Mouse (Mus musculus): ENCODE results near the gene Tnfsf13. TPM values are rescaled to one million over a fixed set of nuclear protein-coding genes. Genes with fewer than 3 reads are reported as not detected.

Gene Tnfsf13
- polyA plus RNA-seq, 1 experiment from 2014 or later = 0.66 TPM

GRCm38 (mm10) chr11:69715482-69715881 lies 29.9 kb upstream of the Tnfsf13 start:
- Histone ChIP-seq H3K27me3 (ENCODE audit: insufficient read depth, low read length) (no peaks in the 10 kb centered on the region), H3K27ac (ENCODE audit: low read length) (peak overlapping the region; percentile 92), H3K36me3 (ENCODE audit: insufficient read depth, low read length) (no peaks in the 10 kb centered on the region), H3K4me2 (replicated peaks; ENCODE audit: low read depth, low read length) (no peak overlapping the region), H3K4me3 (ENCODE audit: low read length) (no peak overlapping the region), H3K4me1 (ENCODE audit: insufficient read depth, low read length) (peaks cover 24% of the 10 kb centered on the region), H3K9me3 (ENCODE audit: low read length) (peaks cover 3% of the 10 kb centered on the region), H3K9ac (replicated peaks; ENCODE audit: low read length) (no peak overlapping the region)
- ATAC-seq (ENCODE audit: low FRiP score, low TSS enrichment) = no peak
- 52% methylated on average over 9 of the region's 9 CpGs for WGBS

- WGBS = 33% methylated on average over 18 of the region's 18 CpGs
- Histone ChIP-seq H3K4me2 (replicated peaks; ENCODE audit: low read depth, low read length) (peak overlapping the region; percentile 37), H3K9ac (replicated peaks; ENCODE audit: low read length) (no peak overlapping the region), H3K36me3 (ENCODE audit: insufficient read depth, low read length) (no peaks in the 10 kb centered on the region), H3K4me3 (ENCODE audit: low read length) (0 out of 2 replicates have a peak overlapping the region, but pooled peaks have one; percentile 10), H3K4me1 (ENCODE audit: insufficient read depth, low read length) (peaks cover 24% of the 10 kb centered on the region), H3K9me3 (ENCODE audit: low read length) (peaks cover 3% of the 10 kb centered on the region), H3K27ac (ENCODE audit: low read length) (peak overlapping the region; percentile 92), H3K27me3 (ENCODE audit: insufficient read depth, low read length) (no peaks in the 10 kb centered on the region)
- peak; percentile 63; the same call in 1 of the 2 replicates for ATAC-seq (ENCODE audit: low FRiP score, low TSS enrichment)
Observed at GRCm38 (mm10) chr11:69714636-69715329, 29.2 kb upstream of the Tnfsf13 start.

GRCm38 (mm10) chr11:69712954-69713672 lies 27.5 kb upstream of the Tnfsf13 start:
- Histone ChIP-seq H3K4me1 (ENCODE audit: insufficient read depth, low read length) (peaks cover 19% of the 10 kb centered on the region), H3K27ac (ENCODE audit: low read length) (peak overlapping the region; percentile 72), H3K4me2 (replicated peaks; ENCODE audit: low read depth, low read length) (peak overlapping the region; percentile 16; the same call in 1 of the 2 replicates), H3K9me3 (ENCODE audit: low read length) (peaks cover 3% of the 10 kb centered on the region), H3K9ac (replicated peaks; ENCODE audit: low read length) (no peak overlapping the region), H3K4me3 (ENCODE audit: low read length) (no peak overlapping the region), H3K27me3 (ENCODE audit: insufficient read depth, low read length) (no peaks in the 10 kb centered on the region), H3K36me3 (ENCODE audit: insufficient read depth, low read length) (no peaks in the 10 kb centered on the region)
- WGBS = 54% methylated on average over 20 of the region's 20 CpGs
- ATAC-seq (ENCODE audit: low FRiP score, low TSS enrichment) = peak; percentile 67

GRCm38 (mm10) chr11:69711082-69711481 lies 25.5 kb upstream of the Tnfsf13 start:
- H3K4me2 ChIP-seq (replicated peaks; ENCODE audit: low read depth, low read length) = no peak overlapping the region
- ATAC-seq (ENCODE audit: low FRiP score, low TSS enrichment) = no peak
- WGBS = 74% methylated on average over 2 of the region's 2 CpGs

DNA sequence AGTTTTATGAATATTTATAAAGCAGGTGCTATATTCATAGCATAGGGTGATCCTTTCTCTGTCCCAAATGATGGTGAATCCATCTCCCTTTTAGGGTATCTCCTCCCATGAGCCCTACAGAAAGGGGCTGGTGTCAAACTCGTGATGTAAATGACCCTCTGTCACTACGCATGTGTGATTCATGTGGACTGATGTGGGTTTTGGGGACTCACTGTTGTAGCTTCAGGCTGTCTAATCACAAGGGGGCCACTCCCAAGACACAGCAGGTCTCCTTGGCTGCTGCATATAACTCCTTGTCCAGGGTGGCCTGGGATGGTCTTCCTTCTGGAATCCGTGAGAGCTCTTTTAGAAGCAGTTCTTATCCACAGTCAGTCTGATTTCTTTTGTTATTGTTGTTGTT lies 24.9 kb upstream of the Tnfsf13 start:
- no peak overlapping the region for H3K9ac ChIP-seq (replicated peaks; ENCODE audit: low read length)
- H3K36me3 ChIP-seq (ENCODE audit: insufficient read depth, low read length) = no peaks in the 10 kb centered on the region
- H3K27me3 ChIP-seq (ENCODE audit: insufficient read depth, low read length) = no peaks in the 10 kb centered on the region
- H3K4me1 ChIP-seq (ENCODE audit: insufficient read depth, low read length) = peaks cover 10% of the 10 kb centered on the region
- H3K4me2 ChIP-seq (replicated peaks; ENCODE audit: low read depth, low read length) = no peak overlapping the region
- ATAC-seq (ENCODE audit: low FRiP score, low TSS enrichment) = no peak
- H3K9me3 ChIP-seq (ENCODE audit: low read length) = peaks cover 2% of the 10 kb centered on the region
- 68% methylated on average over 3 of the region's 3 CpGs for WGBS
- H3K4me3 ChIP-seq (ENCODE audit: low read length) = no peak overlapping the region
- H3K27ac ChIP-seq (ENCODE audit: low read length) = no peak overlapping the region

More at GRCm38 (mm10) chr11:69711082-69711481, 25.5 kb upstream of the Tnfsf13 start:
- H3K27me3 ChIP-seq (ENCODE audit: insufficient read depth, low read length) = no peaks in the 10 kb centered on the region
- H3K9me3 ChIP-seq (ENCODE audit: low read length) = peaks cover 3% of the 10 kb centered on the region
- peaks cover 16% of the 10 kb centered on the region for H3K4me1 ChIP-seq (ENCODE audit: insufficient read depth, low read length)
- H3K4me3 ChIP-seq (ENCODE audit: low read length) = no peak overlapping the region
- H3K9ac ChIP-seq (replicated peaks; ENCODE audit: low read length) = no peak overlapping the region
- no peak overlapping the region for H3K27ac ChIP-seq (ENCODE audit: low read length)
- no peaks in the 10 kb centered on the region for H3K36me3 ChIP-seq (ENCODE audit: insufficient read depth, low read length)

- ATAC-seq (ENCODE audit: low FRiP score, low TSS enrichment) = no peak
- Histone ChIP-seq H3K9ac (replicated peaks; ENCODE audit: low read length) (no peak overlapping the region), H3K9me3 (ENCODE audit: low read length) (no peaks in the 10 kb centered on the region), H3K27ac (ENCODE audit: low read length) (no peak overlapping the region; the same call in 1 of the 2 replicates), H3K27me3 (ENCODE audit: insufficient read depth, low read length) (no peaks in the 10 kb centered on the region), H3K4me2 (replicated peaks; ENCODE audit: low read depth, low read length) (no peak overlapping the region), H3K36me3 (ENCODE audit: insufficient read depth, low read length) (no peaks in the 10 kb centered on the region), H3K4me1 (ENCODE audit: insufficient read depth, low read length) (peaks cover 3% of the 10 kb centered on the region), H3K4me3 (ENCODE audit: low read length) (no peak overlapping the region)
- WGBS = 60% methylated on average over 11 of the region's 11 CpGs
Observed at GRCm38 (mm10) chr11:69709554-69710446, 24.2 kb upstream of the Tnfsf13 start.

- Histone ChIP-seq H3K9me3 (ENCODE audit: low read length) (no peaks in the 10 kb centered on the region), H3K4me2 (replicated peaks; ENCODE audit: low read depth, low read length) (no peak overlapping the region), H3K4me3 (ENCODE audit: low read length) (no peak overlapping the region), H3K36me3 (ENCODE audit: insufficient read depth, low read length) (no peaks in the 10 kb centered on the region), H3K27me3 (ENCODE audit: insufficient read depth, low read length) (no peaks in the 10 kb centered on the region), H3K4me1 (ENCODE audit: insufficient read depth, low read length) (no peaks in the 10 kb centered on the region), H3K9ac (replicated peaks; ENCODE audit: low read length) (no peak overlapping the region), H3K27ac (ENCODE audit: low read length) (no peak overlapping the region)
- no peak for ATAC-seq (ENCODE audit: low FRiP score, low TSS enrichment)
- 60% methylated on average over 3 of the region's 3 CpGs for WGBS
Observed at GRCm38 (mm10) chr11:69708614-69709265, 23.2 kb upstream of the Tnfsf13 start.

GRCm38 (mm10) chr11:69707873-69708381 lies 22.3 kb upstream of the Tnfsf13 start:
- Histone ChIP-seq H3K27me3 (ENCODE audit: insufficient read depth, low read length) (no peaks in the 10 kb centered on the region), H3K4me1 (ENCODE audit: insufficient read depth, low read length) (no peaks in the 10 kb centered on the region), H3K9me3 (ENCODE audit: low read length) (no peaks in the 10 kb centered on the region), H3K9ac (replicated peaks; ENCODE audit: low read length) (no peak overlapping the region), H3K4me2 (replicated peaks; ENCODE audit: low read depth, low read length) (no peak overlapping the region), H3K4me3 (ENCODE audit: low read length) (no peak overlapping the region), H3K36me3 (ENCODE audit: insufficient read depth, low read length) (no peaks in the 10 kb centered on the region), H3K27ac (ENCODE audit: low read length) (no peak overlapping the region)
- ATAC-seq (ENCODE audit: low FRiP score, low TSS enrichment) = no peak
- whole genome bisulfite sequencing = 87% methylated on average over 4 of the region's 4 CpGs

DNA sequence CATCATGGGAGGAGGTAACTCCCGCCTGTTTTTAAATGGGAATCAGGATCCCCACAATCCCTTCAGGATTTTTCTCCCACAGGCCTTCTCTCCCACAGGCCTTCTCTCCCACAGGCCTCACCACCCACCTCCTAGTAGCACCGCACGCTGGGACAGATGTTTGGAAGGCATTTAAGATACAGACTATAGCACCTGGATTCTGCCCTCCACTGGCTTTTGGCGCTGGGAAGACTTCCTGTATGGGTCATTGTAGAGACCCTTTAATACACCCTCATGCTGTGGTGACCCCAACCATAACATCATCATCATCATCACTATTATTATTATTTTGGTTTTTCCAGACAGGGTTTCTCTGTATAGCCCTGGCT lies 21.9 kb upstream of the Tnfsf13 start:
- no peaks in the 10 kb centered on the region for H3K9me3 ChIP-seq (ENCODE audit: low read length)
- H3K4me2 ChIP-seq (replicated peaks; ENCODE audit: low read depth, low read length) = no peak overlapping the region
- no peak overlapping the region for H3K4me3 ChIP-seq (ENCODE audit: low read length)
- H3K27ac ChIP-seq (ENCODE audit: low read length) = no peak overlapping the region
- H3K36me3 ChIP-seq (ENCODE audit: insufficient read depth, low read length) = no peaks in the 10 kb centered on the region
- no peaks in the 10 kb centered on the region for H3K27me3 ChIP-seq (ENCODE audit: insufficient read depth, low read length)
- H3K4me1 ChIP-seq (ENCODE audit: insufficient read depth, low read length) = no peaks in the 10 kb centered on the region
- no peak for ATAC-seq (ENCODE audit: low FRiP score, low TSS enrichment)
- no peak overlapping the region for H3K9ac ChIP-seq (replicated peaks; ENCODE audit: low read length)
- 86% methylated on average over 4 of the region's 4 CpGs for whole genome bisulfite sequencing

Data from kidney, embryonic 16.5 days (tissue).